Mouse (Mus musculus): Measurements from ENCODE around the gene Ghitm. TPM values are rescaled to one million over a fixed set of nuclear protein-coding genes. Genes with fewer than 3 reads are reported as not detected.
"Not testable (repeated sequence)": the region's sequence is repeated elsewhere in the genome, so short reads cannot be mapped to it uniquely, and the experiment has no call there.

Gene Ghitm
- polyA plus RNA-seq, 1 experiment from 2014 or later = 189 TPM

DNA sequence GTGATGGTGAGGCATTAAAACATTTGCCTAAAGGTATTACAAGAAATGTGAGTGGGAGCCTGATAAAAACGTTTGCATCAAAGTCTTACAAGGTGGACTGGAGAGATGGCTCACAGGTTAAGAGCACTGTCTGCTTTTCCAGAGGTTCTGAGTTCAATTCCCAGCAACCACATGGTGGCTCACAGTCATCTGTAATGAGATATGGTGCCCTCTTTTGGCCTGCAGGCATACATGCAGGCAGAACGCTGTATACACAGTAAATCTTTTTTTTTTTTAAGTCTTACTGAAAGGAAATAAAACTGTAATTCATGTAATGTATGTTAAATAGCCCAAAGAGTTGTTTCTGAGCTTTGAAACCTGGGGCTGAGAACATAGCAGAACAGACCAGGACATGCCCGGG, 2.5 kb upstream of the Ghitm start:
- not testable (repeated sequence) for H3K4me2 ChIP-seq (ENCODE audit: low read length); DNase-seq (ENCODE audit: low spot score); ATAC-seq; H3K9ac ChIP-seq (ENCODE audit: low read length); H3K4me3 ChIP-seq (ENCODE audit: low read depth, low read length); H3K36me3 ChIP-seq (ENCODE audit: control insufficient read depth, insufficient read depth, low read length); H3K9me3 ChIP-seq (replicated peaks; ENCODE audit: control insufficient read depth, low read length); H3K27me3 ChIP-seq (replicated peaks; ENCODE audit: control insufficient read depth, insufficient read depth, low read length); H3K27ac ChIP-seq (ENCODE audit: low read depth, low read length); H3K4me1 ChIP-seq (ENCODE audit: control insufficient read depth, insufficient read depth, low read length)
- 86% methylated on average over 2 of the region's 3 CpGs for WGBS

DNA sequence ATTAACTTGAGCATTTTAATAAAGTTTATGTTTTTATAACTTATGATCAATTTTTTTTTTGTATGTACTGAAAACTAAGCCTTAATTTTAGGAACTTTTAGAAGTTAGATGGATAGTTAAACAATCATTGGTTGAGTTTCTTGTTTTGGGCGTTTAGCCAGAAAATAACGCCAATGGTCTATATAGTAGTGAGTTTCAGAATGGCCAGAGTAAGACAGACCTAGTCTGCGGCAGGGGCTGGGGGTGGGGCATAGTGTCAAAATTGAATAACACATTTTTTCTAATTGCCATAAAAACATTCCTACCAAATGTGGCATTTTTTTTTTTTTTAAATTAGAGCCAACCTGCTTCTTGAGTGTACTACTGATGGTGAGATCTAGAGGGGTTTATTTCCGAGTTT, 1.0 kb upstream of the Ghitm start:
- Histone ChIP-seq H3K27ac (ENCODE audit: low read depth, low read length) (no peak overlapping the region), H3K4me2 (ENCODE audit: low read length) (no peak overlapping the region), H3K27me3 (replicated peaks; ENCODE audit: control insufficient read depth, insufficient read depth, low read length) (no peaks in the 10 kb centered on the region), H3K9ac (ENCODE audit: low read length) (no peak overlapping the region), H3K36me3 (ENCODE audit: control insufficient read depth, insufficient read depth, low read length) (peaks cover 13% of the 10 kb centered on the region), H3K4me1 (ENCODE audit: control insufficient read depth, insufficient read depth, low read length) (peaks cover 6% of the 10 kb centered on the region; the same call in 1 of the 2 replicates), H3K9me3 (replicated peaks; ENCODE audit: control insufficient read depth, low read length) (no peaks in the 10 kb centered on the region), H3K4me3 (ENCODE audit: low read depth, low read length) (no peak overlapping the region)
- peak; percentile 1 for DNase-seq (ENCODE audit: low spot score)
- ATAC-seq = no peak
- WGBS = 81% methylated on average over 4 of the region's 4 CpGs

DNA sequence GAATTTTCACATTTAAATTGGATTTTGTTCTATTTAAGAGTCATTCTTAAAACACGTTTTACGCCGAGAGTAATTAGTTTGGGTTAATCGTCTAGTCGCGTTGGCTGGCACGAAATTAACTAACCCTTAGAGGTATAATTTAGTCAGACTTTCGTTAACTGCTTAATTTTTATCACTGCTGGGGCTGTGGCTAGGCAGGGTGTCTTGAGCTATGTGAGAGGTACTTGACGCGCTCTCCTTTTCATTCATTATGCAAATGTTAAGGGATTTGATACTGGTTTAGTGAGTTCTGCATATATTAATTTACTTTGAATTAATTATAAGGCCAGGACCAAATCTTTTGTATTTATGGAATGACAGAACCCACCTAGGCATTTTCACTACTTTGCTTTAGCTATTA, 599 bp upstream of the Ghitm start:
- Histone ChIP-seq H3K27me3 (replicated peaks; ENCODE audit: control insufficient read depth, insufficient read depth, low read length) (no peaks in the 10 kb centered on the region), H3K4me2 (ENCODE audit: low read length) (peak overlapping the region; percentile 68), H3K27ac (ENCODE audit: low read depth, low read length) (0 out of 2 replicates have a peak overlapping the region, but pooled peaks have one; percentile 33), H3K9me3 (replicated peaks; ENCODE audit: control insufficient read depth, low read length) (no peaks in the 10 kb centered on the region), H3K4me3 (ENCODE audit: low read depth, low read length) (peak overlapping the region; percentile 87), H3K36me3 (ENCODE audit: control insufficient read depth, insufficient read depth, low read length) (peaks cover 17% of the 10 kb centered on the region), H3K9ac (ENCODE audit: low read length) (peak overlapping the region; percentile 59), H3K4me1 (ENCODE audit: control insufficient read depth, insufficient read depth, low read length) (peaks cover 6% of the 10 kb centered on the region; the same call in 1 of the 2 replicates)
- ATAC-seq = peak; percentile 61
- DNase-seq (ENCODE audit: low spot score) = peak; percentile 32
- WGBS = under 1% methylated on average over 10 of the region's 10 CpGs

DNA sequence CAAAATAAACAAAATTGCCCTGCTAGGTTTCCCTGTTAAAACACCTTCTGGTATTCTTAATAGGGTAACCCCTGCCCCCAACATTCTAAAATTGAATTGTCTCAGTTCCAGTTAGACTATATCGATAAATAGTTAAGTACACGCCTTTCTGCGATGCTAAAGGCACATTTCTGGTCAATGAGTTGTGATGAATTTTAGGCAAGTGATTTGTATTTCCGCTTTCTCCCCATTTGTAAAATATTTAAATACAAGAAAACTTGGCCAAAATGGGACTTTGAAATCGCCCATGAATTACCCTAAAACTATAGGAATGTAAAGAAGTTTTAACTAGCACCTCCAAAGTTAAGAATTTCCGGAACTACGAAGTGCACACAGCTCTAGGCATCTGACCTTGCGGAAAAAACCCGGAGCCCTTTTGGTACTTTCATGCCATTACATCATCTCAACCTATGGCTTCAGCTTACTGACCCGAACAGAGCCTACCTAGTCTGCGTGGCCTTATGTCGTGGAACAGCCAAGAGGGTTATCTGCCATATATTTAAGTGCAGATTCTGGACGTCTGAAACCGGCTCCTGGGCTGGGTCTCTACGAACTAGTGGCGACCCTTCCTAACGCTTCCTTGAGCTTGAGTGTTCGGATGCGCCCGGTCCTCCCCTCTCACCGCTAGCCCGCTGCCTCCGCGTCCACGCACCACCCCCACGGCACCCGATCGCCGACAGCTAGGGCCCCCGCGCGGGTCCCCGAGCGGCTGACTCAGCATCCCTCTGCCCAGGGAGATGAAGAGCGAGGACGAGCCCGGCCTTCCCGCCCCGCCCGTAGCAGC, 557 bp downstream of the Ghitm start:
- H3K36me3 ChIP-seq (ENCODE audit: control insufficient read depth, insufficient read depth, low read length) = peaks cover 24% of the 10 kb centered on the region
- ATAC-seq (no peak), DNase-seq (ENCODE audit: low spot score) (no peak)
- H3K4me2 ChIP-seq (ENCODE audit: low read length) = peak overlapping the region; percentile 72
- H3K9ac ChIP-seq (ENCODE audit: low read length) = peak overlapping the region; percentile 89
- H3K4me1 ChIP-seq (ENCODE audit: control insufficient read depth, insufficient read depth, low read length) = peaks cover 6% of the 10 kb centered on the region; the same call in 1 of the 2 replicates
- H3K4me3 ChIP-seq (ENCODE audit: low read depth, low read length) = peak overlapping the region; percentile 87
- H3K9me3 ChIP-seq (replicated peaks; ENCODE audit: control insufficient read depth, low read length) = no peaks in the 10 kb centered on the region
- H3K27ac ChIP-seq (ENCODE audit: low read depth, low read length) = peak overlapping the region; percentile 52; the same call in 1 of the 2 replicates
- H3K27me3 ChIP-seq (replicated peaks; ENCODE audit: control insufficient read depth, insufficient read depth, low read length) = no peaks in the 10 kb centered on the region
- 2% methylated on average over 40 of the region's 40 CpGs for WGBS

DNA sequence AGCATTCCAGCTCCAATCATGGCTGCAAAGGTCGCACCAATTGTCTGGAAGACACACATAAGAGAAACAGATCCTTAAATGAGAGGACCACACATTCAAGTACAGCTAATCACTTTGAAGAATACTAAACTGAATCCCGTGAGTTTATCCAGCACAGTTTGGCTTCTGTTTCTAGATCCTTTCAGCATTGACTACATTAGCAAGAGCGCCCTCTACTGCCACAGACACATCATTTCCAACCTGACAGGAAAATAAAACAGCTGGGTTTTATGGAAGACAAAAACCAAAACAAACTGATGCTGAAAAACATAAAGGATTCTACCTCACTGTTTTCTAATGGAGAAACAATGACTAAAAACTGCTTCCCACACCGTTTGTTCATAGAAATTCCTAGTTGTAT, 7.4 kb downstream of the Ghitm start:
- Histone ChIP-seq H3K9me3 (replicated peaks; ENCODE audit: control insufficient read depth, low read length) (no peaks in the 10 kb centered on the region), H3K27ac (ENCODE audit: low read depth, low read length) (no peak overlapping the region), H3K27me3 (replicated peaks; ENCODE audit: control insufficient read depth, insufficient read depth, low read length) (no peaks in the 10 kb centered on the region), H3K4me3 (ENCODE audit: low read depth, low read length) (no peak overlapping the region), H3K36me3 (ENCODE audit: control insufficient read depth, insufficient read depth, low read length) (peaks cover 79% of the 10 kb centered on the region), H3K9ac (ENCODE audit: low read length) (no peak overlapping the region), H3K4me1 (ENCODE audit: control insufficient read depth, insufficient read depth, low read length) (no peaks in the 10 kb centered on the region), H3K4me2 (ENCODE audit: low read length) (no peak overlapping the region)
- ATAC-seq (0 out of 2 replicates have a peak, but pooled peaks have one; percentile 23), DNase-seq (ENCODE audit: low spot score) (peak; percentile 74)
- 46% methylated on average over 4 of the region's 4 CpGs for WGBS

DNA sequence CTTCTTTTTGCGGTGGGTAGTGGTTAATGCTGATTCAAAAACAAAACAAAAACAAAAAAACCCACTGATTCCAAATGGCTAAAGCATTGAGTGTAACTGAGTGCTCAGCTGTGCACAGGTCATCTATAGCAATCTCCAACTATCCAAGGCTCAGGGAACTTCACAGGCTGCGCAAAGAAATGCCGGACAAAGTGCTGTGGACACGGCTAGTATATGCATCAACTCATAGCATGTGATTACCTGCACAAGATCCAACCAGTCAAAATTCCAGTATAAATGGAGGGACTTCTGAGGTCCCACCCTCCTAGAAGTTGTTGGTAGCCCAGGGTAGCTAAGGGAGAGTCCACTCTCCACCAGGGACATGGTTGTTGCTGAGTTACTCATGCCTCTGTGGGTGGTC, 15.8 kb downstream of the Ghitm start:
- no peak overlapping the region for H3K27ac ChIP-seq (ENCODE audit: low read depth, low read length)
- DNase-seq (ENCODE audit: low spot score) = no peak
- 97% methylated on average over 4 of the region's 4 CpGs for WGBS
- no peak overlapping the region for H3K4me2 ChIP-seq (ENCODE audit: low read length)
- no peaks in the 10 kb centered on the region for H3K9me3 ChIP-seq (replicated peaks; ENCODE audit: control insufficient read depth, low read length)
- no peak overlapping the region for H3K4me3 ChIP-seq (ENCODE audit: low read depth, low read length)
- peaks cover 27% of the 10 kb centered on the region for H3K36me3 ChIP-seq (ENCODE audit: control insufficient read depth, insufficient read depth, low read length)
- no peak overlapping the region for H3K9ac ChIP-seq (ENCODE audit: low read length)
- H3K27me3 ChIP-seq (replicated peaks; ENCODE audit: control insufficient read depth, insufficient read depth, low read length) = no peaks in the 10 kb centered on the region
- ATAC-seq = no peak
- H3K4me1 ChIP-seq (ENCODE audit: control insufficient read depth, insufficient read depth, low read length) = no peaks in the 10 kb centered on the region

DNA sequence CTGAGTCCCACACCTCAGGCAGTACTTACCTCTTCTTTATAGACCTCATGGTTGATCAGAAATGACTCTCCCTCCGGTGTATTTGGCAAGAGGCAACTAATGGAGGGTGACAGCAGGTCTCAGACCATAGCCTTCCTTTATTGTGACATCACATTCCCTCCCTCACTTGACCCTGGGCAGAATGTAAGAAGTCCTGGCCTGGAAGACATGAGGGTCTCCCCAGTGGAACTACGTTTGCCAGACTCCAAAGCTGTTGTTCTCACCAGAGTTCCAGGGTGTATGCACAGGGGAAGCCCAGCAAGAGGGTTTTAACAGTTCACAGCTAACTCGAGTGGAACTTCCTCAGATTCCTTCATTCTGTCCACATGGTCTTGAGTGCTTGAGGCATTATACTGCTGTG, 21.1 kb downstream of the Ghitm start, which contains the start of gene 2610528A11Rik:
2610528A11Rik (minus strand) TSS at position 101 of the 400 bp plus-strand sequence.
- DNase-seq (ENCODE audit: low spot score) (no peak), ATAC-seq (no peak)
- no peaks in the 10 kb centered on the region for H3K9me3 ChIP-seq (replicated peaks; ENCODE audit: control insufficient read depth, low read length)
- H3K36me3 ChIP-seq (ENCODE audit: control insufficient read depth, insufficient read depth, low read length) = no peaks in the 10 kb centered on the region
- H3K9ac ChIP-seq (ENCODE audit: low read length) = no peak within 1 kb of the TSS
- H3K27ac ChIP-seq (ENCODE audit: low read depth, low read length) = no peak within 1 kb of the TSS
- no peaks in the 10 kb centered on the region for H3K27me3 ChIP-seq (replicated peaks; ENCODE audit: control insufficient read depth, insufficient read depth, low read length)
- H3K4me2 ChIP-seq (ENCODE audit: low read length) = no peak within 1 kb of the TSS
- no peak within 1 kb of the TSS for H3K4me3 ChIP-seq (ENCODE audit: low read depth, low read length)
- 69% methylated on average over 3 of the region's 3 CpGs for WGBS
- H3K4me1 ChIP-seq (ENCODE audit: control insufficient read depth, insufficient read depth, low read length) = no peaks in the 10 kb centered on the region

DNA sequence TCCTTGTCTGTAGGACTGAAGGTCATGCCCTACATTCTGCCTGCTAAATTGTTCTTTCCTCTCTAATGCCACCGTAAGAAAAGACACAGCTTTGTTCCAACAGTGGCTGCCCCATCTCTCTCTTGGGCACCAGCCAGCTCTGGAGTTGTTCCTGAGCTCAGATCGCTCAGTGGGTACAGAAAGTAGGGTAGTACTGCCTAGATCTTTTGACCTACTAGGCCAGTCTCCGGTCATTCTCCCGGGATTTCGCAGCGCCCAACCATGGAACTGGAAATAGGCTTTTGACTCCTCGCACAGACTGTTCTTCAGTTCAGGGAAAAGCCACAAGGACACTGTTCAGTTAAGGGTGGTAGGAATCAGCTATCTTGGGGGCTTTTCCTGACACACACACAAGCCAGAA, 22.1 kb downstream of the Ghitm start:
- H3K27me3 ChIP-seq (replicated peaks; ENCODE audit: control insufficient read depth, insufficient read depth, low read length) = no peaks in the 10 kb centered on the region
- H3K36me3 ChIP-seq (ENCODE audit: control insufficient read depth, insufficient read depth, low read length) = no peaks in the 10 kb centered on the region
- no peak overlapping the region for H3K27ac ChIP-seq (ENCODE audit: low read depth, low read length)
- no peak for DNase-seq (ENCODE audit: low spot score)
- WGBS = 91% methylated on average over 7 of the region's 7 CpGs
- no peaks in the 10 kb centered on the region for H3K9me3 ChIP-seq (replicated peaks; ENCODE audit: control insufficient read depth, low read length)
- H3K4me2 ChIP-seq (ENCODE audit: low read length) = no peak overlapping the region
- no peaks in the 10 kb centered on the region for H3K4me1 ChIP-seq (ENCODE audit: control insufficient read depth, insufficient read depth, low read length)
- no peak for ATAC-seq
- no peak overlapping the region for H3K9ac ChIP-seq (ENCODE audit: low read length)
- no peak overlapping the region for H3K4me3 ChIP-seq (ENCODE audit: low read depth, low read length)

DNA sequence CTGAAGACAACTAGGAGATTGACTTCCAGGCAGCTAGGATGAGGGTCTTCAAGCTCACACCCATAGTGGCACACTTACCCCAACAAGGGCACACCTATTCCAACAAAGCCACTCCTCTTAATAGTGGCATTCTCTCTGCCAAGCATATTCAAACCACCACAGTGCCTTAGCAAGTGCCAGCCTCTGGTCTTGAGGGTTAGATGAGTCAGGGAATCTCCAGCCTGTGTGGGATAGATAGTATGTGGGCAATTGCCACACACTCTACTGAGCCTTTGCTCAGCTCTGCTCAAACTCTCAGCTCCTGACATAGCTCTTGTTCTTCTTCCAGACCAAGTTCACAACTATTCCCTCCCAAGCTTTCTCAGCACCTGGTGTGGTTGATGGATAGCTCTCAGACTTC, 23.7 kb downstream of the Ghitm start:
- Histone ChIP-seq H3K9me3 (replicated peaks; ENCODE audit: control insufficient read depth, low read length) (no peaks in the 10 kb centered on the region), H3K36me3 (ENCODE audit: control insufficient read depth, insufficient read depth, low read length) (no peaks in the 10 kb centered on the region), H3K27ac (ENCODE audit: low read depth, low read length) (no peak overlapping the region), H3K4me1 (ENCODE audit: control insufficient read depth, insufficient read depth, low read length) (no peaks in the 10 kb centered on the region), H3K4me3 (ENCODE audit: low read depth, low read length) (no peak overlapping the region), H3K9ac (ENCODE audit: low read length) (no peak overlapping the region), H3K27me3 (replicated peaks; ENCODE audit: control insufficient read depth, insufficient read depth, low read length) (no peaks in the 10 kb centered on the region), H3K4me2 (ENCODE audit: low read length) (no peak overlapping the region)
- DNase-seq (ENCODE audit: low spot score) (no peak), ATAC-seq (no peak)
